ENCODE assay signal across 8 mouse cellular contexts in the genomic region with DNA sequence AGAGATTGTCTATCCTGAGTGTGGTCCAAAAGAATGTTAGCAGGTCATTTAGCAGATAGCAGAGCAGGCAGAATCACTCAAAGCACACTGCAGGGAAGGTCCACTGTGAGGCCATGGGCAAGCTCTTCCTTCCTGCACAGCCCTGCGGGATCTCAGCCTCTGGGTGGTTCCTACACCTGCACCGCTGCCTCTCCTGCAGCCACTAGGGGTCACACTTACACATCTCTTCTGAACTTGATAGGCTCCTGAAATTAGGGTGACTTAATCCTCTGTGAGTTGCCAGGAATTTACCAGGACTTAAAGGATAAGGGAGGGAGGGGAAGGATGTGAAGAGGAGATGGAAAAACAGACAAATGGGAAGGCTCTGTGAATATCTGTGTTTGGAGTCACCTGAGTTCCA.
A peak's percentile ranks its signal among the peaks of the same experiment; 100 is the strongest.
DNase-seq lines count a peak whose midpoint lies in the region; ATAC-seq and TF ChIP-seq lines count a peak whose summit lies in the region.

No protein-coding gene starts in this region.

- H3K4me2 ChIP-seq in heart, postnatal 0 days (ENCODE audit: low read depth, low read length): no peak overlapping the region
- H3K4me2 ChIP-seq in liver, embryonic 11.5 days: no peak overlapping the region
- no peak overlapping the region for H3K4me2 ChIP-seq in neural tube, embryonic 11.5 days (ENCODE audit: low read depth)

- no peak for TF ChIP-seq POLR2A in cortical plate, adult 2 months (IDR thresholded peaks at IDR 0.05; ENCODE audit: extremely low read depth, insufficient read depth, low read length)

- no peaks in the 10 kb centered on the region for H3K36me3 ChIP-seq in heart, postnatal 0 days (replicated peaks; ENCODE audit: control insufficient read depth, insufficient read depth, low read length)
- no peaks in the 10 kb centered on the region for H3K36me3 ChIP-seq in liver, embryonic 11.5 days (ENCODE audit: control insufficient read depth, insufficient read depth, low read length)
- H3K36me3 ChIP-seq in neural tube, embryonic 11.5 days (ENCODE audit: control insufficient read depth, insufficient read depth, low read length): no peaks in the 10 kb centered on the region

- H3K4me1 ChIP-seq in cortical plate, adult 2 months (ENCODE audit: control insufficient read depth, insufficient read depth, low read length): no peaks in the 10 kb centered on the region
- no peaks in the 10 kb centered on the region for H3K4me1 ChIP-seq in heart, postnatal 0 days (ENCODE audit: control insufficient read depth, insufficient read depth)
- no peaks in the 10 kb centered on the region for H3K4me1 ChIP-seq in liver, embryonic 11.5 days (replicated peaks; ENCODE audit: control insufficient read depth, insufficient read depth, low read length)
- H3K4me1 ChIP-seq in neural tube, embryonic 11.5 days (ENCODE audit: control insufficient read depth, insufficient read depth, low read length): no peaks in the 10 kb centered on the region

- no peaks in the 10 kb centered on the region for H3K27me3 ChIP-seq in heart, postnatal 0 days (ENCODE audit: control insufficient read depth, insufficient read depth, low read length)
- H3K27me3 ChIP-seq in liver, embryonic 11.5 days (replicated peaks; ENCODE audit: control insufficient read depth, insufficient read depth, low read length): no peaks in the 10 kb centered on the region
- H3K27me3 ChIP-seq in neural tube, embryonic 11.5 days (ENCODE audit: control insufficient read depth, insufficient read depth, low read length): no peaks in the 10 kb centered on the region

- H3K9ac ChIP-seq in heart, postnatal 0 days (replicated peaks; ENCODE audit: low read depth, low read length): no peak overlapping the region
- H3K9ac ChIP-seq in liver, embryonic 11.5 days (ENCODE audit: low read depth, low read length): no peak overlapping the region
- H3K9ac ChIP-seq in neural tube, embryonic 11.5 days (ENCODE audit: low read length): no peak overlapping the region

- H3K27ac ChIP-seq in cortical plate, adult 2 months (ENCODE audit: insufficient read depth, low read length): no peak overlapping the region
- no peak overlapping the region for H3K27ac ChIP-seq in heart, postnatal 0 days (ENCODE audit: low read depth)
- H3K27ac ChIP-seq in liver, embryonic 11.5 days (ENCODE audit: low read depth, low read length): no peak overlapping the region
- H3K27ac ChIP-seq in neural tube, embryonic 11.5 days (ENCODE audit: low read depth, low read length): no peak overlapping the region

- TF ChIP-seq CTCF in cortical plate, adult 2 months (IDR thresholded peaks at IDR 0.05; ENCODE audit: extremely low read depth, insufficient read depth, low read length): peak; percentile 83
- peak; percentile 84 for TF ChIP-seq CTCF in heart, postnatal 0 days (IDR thresholded peaks at IDR 0.05; ENCODE audit: low read depth)

- no peak for ATAC-seq in heart, postnatal 0 days (ENCODE audit: insufficient read depth, low read depth)
- peak; percentile 49; the same call in 1 of the 2 replicates for ATAC-seq in liver, embryonic 11.5 days (replicated peaks; ENCODE audit: low FRiP score)
- ATAC-seq in neural tube, embryonic 11.5 days (ENCODE audit: insufficient read depth, low FRiP score, low TSS enrichment): peak; percentile 32; the same call in 1 of the 2 replicates

- H3K4me3 ChIP-seq in cortical plate, adult 2 months (ENCODE audit: insufficient read depth, low read length): no peak overlapping the region
- no peak overlapping the region for H3K4me3 ChIP-seq in heart, postnatal 0 days (ENCODE audit: low read depth, low read length)
- H3K4me3 ChIP-seq in liver, embryonic 11.5 days (ENCODE audit: low read depth, low read length): no peak overlapping the region
- no peak overlapping the region for H3K4me3 ChIP-seq in neural tube, embryonic 11.5 days (ENCODE audit: low read depth, low read length)

- TF ChIP-seq EP300 in heart, postnatal 0 days (IDR thresholded peaks at IDR 0.05; ENCODE audit: low read depth): no peak

- H3K9me3 ChIP-seq in heart, postnatal 0 days (replicated peaks; ENCODE audit: control insufficient read depth, low read length): no peaks in the 10 kb centered on the region
- no peaks in the 10 kb centered on the region for H3K9me3 ChIP-seq in liver, embryonic 11.5 days (ENCODE audit: control insufficient read depth, low read length)
- H3K9me3 ChIP-seq in neural tube, embryonic 11.5 days (ENCODE audit: control insufficient read depth, low read length): no peaks in the 10 kb centered on the region

- DNase-seq in urinary bladder, adult 18-20 months (ENCODE audit: low spot score in 2 of 2): peak; percentile 5 to 17
- no peak for DNase-seq in urinary bladder, postnatal 10 days (ENCODE audit: low spot score)
- DNase-seq in heart, postnatal 0 days (ENCODE audit: low spot score): peak; percentile 36
- DNase-seq in kidney, postnatal 14 days: peak; percentile 62
- peak; percentile 36 for DNase-seq in liver, embryonic 11.5 days (ENCODE audit: low spot score)
- peak; percentile 67 for DNase-seq in neural tube, embryonic 11.5 days (ENCODE audit: low spot score)
- peak; percentile 26 for DNase-seq in thymus, postnatal 0 days (ENCODE audit: low spot score)

- WGBS in heart, postnatal 0 days: 0% methylated on average over 2 of the region's 2 CpGs
- 3% methylated on average over 2 of the region's 2 CpGs for WGBS in liver, embryonic 11.5 days
- WGBS in neural tube, embryonic 11.5 days: 10% methylated on average over 2 of the region's 2 CpGs
